Mouse (Mus musculus) monocyte, adult 5-6 weeks (primary cell): Measurements from ENCODE around the gene 6030468B19Rik. TPM values are rescaled to one million over a fixed set of nuclear protein-coding genes. Genes with fewer than 3 reads are reported as not detected.
A peak's percentile ranks its signal among the peaks of the same experiment; 100 is the strongest.
"Not testable (repeated sequence)": the region's sequence is repeated elsewhere in the genome, so short reads cannot be mapped to it uniquely, and the experiment has no call there.

Experiments
- ATAC-seq: fragments of 153-309, 156-312 bp; replicated peaks from 2 replicates; pipeline ENCODE4 v1.8.0; 2017; ENCODE audit warnings: mild to moderate bottlenecking; ENCODE audit not compliant: low TSS enrichment, insufficient number of reproducible peaks, severe bottlenecking, poor library complexity, low FRiP score
- total RNA-seq: library from RNA; stranded (forward); fragments of 200-1000, 200-491, 200-594 nt; gene quantifications from 3 replicates; pipeline ENCODE4 v1.2.3, GENCODE M21; 2017

The 6030468B19Rik gene
- total RNA-seq, 1 experiment from 2014 or later, result not detected

DNA sequence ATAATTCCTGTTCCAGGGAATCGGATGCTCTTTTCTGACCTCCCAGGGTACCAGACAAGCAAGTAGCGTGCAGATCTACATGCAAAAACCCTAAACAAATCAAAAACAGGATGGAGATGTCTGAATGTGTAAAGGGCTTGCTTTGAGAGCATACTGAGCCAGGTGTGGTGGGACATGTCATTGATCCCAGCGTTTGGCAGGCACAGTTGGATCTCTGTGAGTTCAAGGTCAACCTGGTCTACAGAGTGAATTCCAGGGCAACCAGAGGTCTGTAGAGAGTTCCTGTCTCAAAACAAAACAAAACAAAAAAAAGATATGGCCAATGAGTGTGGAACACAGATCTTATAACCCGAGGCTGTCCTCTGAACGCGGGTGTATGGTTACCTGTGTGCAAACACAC, 26.0 kb downstream of the 6030468B19Rik start:
- ATAC-seq, result no peak

DNA sequence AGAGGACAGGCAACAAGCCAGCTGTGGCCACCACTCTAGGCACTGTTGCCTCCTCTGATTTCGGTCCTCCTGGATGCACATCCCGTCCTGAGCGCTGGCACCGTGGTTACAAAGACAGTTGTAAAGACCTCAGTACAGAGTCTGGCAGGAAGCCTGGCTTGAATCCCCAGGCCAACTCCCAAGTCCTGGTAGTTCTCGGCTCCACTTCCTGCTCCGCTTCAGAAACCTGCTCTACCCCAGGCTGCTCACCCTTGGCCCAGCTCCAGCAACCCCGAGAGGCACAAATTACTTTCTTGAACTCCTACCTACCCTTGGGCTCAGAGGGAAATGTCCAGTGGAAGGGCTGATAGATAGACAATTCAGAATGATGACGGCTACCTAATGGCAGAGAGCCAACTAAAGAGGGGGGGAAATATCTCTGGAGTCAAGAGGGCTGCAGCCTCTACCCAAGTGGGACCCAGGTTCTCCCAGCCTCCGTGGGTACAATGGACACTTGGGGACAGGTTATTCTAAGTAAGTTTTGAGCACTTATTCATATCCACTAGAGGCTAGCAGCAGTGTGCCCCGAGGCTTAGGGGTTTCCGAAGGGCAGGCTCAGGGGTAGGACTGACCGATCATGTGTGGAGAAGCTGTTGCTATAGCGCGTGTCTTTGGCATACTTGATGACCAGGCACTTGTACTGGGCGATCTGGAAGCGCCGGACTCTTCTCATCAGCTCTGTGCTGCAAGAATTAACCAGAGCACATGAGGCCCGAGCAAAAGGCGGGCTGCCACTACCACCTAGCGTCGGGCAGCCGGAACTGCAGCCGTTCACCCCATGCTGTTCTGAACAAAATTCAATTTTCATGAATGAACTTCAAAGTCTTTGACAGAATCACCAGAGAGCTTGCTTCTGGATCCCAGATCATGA, 26.9 kb downstream of the 6030468B19Rik start:
- ATAC-seq, result peak; percentile 68

DNA sequence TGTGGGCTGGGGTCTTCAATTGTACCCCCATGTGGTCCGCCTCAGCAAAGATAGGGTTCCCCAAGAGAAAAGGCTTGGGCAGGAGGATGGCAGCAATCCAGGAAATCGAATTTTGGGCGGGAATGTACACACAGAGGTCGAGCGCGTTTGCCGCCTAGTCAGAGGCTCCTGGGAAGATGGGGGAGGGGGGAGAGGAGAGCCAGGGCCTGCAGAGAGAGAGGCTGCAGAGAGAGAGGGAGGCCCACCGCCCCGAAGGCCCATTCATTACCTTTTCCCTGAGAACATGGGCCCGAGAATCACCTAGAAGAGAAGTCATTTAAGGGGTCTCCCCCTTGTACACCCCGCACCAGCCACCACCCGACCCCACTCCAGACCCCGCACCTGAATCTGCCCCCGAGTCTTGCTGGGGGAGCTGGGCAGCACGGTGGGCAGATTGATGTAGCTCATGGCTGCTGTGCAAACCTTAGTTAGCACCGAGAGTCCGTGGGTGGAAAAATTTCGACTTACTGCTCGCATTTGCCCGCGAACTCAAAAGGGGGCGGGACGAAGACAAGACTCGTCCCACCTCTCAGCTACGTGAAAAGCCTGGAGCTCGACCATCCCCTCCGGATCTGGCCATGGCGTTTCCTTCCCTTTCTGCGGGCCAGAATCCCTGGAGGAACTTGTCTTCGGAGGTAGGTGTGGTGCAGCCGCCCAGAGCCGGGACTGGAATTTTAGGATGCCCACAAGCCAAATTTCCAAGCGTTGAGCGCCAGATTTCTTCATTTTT, 28.1 kb downstream of the 6030468B19Rik start, which contains the start of the genes Afmid and Tk1:
Gene Afmid (plus strand): TSS at position 592 of the 769 bp plus-strand sequence.
Gene Tk1 (minus strand): TSS at position 760 of the 769 bp plus-strand sequence.
- ATAC-seq, result no peak

DNA sequence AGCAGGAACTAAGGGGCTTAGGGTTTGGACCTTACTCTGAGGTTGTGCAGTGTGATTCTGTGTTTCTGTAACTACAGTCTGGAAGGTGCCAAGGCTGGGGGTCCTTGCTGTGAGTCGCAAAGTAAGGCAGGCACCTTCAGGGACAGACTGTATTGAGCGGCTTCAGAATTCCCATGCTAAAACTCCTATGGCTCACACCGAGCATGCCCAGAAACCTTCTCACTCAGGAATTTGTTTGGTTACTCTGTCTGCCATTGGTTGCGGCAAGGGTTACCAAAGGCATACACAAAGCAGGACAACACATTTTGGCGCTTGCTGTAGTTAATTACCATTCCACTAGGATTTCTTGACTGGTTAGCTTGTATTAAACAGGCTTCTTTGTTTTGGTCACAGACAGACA, 28.7 kb downstream of the 6030468B19Rik start:
- no peak for ATAC-seq

DNA sequence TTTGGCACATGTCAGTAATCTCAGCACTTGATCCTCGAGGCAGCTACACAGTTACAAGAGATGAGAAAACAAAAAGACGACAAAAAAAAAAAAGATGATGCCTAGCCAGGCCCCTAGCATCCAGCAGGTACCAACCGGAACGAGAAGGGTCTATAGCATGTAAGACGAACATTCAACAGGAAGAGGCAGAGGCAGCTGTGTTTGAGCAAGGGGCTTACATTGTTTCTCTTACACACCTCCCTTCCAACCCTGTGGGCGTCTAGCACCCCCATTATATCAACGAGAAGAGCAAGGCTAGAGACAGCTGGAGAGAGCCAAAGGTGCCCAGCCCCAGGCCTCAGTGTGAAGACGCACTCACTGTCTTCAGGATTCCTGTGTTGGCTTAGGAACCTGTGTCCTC, 29.5 kb downstream of the 6030468B19Rik start:
- no peak for ATAC-seq

DNA sequence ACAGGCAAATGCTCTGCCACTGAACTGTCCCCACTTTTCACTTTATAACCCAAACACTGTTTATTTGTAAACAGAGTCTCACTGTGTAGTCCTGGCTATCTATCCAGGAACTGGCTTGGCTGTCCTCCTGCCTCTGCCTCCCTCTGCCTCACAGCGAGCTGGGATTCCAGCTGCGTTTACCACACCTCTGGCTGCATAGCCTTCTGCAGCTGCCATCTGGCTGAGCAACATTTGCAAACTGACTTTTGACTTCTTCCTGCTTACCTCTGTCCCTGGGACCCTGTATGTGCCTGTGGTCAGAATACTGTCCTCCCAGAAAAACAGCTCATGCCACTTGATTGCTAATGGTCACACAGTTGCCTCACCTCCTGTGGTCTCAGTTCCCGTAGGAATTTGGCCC, 29.9 kb downstream of the 6030468B19Rik start:
- ATAC-seq, result no peak

DNA sequence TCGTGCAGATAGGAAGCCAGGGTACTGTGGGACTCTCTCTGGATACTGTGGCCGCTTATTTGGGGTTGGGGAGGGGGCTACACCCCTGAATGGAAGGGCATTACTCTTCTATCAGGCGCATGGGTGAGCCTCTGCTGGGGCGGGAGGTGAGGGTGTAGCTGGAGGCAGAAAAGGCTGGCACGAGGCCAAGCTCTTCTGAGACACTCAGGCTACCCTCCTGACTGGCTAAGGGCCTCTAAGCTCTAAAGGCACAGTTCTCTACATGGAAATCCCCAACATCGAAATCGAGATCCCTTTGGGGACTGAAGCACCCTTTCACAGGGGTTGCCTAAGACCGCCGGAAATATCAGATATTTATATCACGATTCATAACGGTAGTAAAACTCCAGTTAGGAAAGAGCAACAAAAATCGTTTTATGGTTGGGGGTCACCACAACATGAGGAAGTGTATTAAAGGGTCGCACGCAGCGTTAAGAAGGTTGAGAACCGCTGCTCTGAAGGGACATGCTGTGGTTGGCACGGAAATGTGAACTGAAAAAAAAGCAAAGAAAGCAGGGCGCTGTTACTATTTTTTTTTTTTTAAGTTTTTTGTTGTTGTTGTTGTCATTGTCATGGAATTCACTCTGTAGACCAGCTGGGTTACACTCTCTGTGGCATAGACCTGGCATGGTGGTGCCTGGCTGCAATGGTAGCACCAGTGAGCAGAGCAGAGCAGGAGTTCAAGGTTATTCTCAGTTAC, 30.9 kb downstream of the 6030468B19Rik start:
- no peak; the same call in 1 of the 2 replicates for ATAC-seq

DNA sequence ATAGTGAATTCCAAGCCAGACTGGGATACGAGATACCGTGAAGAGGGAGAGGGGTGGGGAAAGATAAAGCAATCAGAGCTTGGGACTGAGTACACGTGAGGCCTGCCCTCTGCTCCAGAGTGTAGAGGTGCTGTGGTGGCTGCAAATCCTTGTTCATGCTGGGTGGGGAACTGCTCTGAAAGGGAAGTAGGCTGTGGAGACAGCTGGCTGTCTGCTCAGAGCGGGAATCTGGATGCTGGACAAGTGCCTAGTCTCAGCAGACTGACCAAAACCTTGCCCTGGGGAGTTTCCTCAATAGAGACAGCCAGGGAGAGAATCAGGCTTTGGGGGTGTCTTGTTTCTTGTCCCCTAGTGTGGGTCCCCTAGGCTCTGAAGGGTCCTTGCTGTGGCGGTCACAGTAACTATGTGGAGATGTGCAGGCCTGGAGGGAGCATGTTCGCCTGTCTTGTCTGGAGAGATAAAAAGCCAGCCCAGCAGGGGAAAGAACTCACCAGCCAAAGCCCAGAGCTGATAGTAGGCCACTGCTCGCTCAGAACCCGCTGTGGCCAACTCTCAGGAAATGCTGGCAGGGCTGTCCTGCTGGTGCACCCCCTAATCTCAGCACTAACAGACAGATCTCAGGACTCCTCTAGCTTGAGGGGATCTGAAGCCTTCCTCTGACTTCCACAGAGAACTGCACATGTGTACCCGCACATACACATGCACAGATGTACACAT, 31.6 kb downstream of the 6030468B19Rik start:
- no peak; the same call in 1 of the 2 replicates for ATAC-seq

DNA sequence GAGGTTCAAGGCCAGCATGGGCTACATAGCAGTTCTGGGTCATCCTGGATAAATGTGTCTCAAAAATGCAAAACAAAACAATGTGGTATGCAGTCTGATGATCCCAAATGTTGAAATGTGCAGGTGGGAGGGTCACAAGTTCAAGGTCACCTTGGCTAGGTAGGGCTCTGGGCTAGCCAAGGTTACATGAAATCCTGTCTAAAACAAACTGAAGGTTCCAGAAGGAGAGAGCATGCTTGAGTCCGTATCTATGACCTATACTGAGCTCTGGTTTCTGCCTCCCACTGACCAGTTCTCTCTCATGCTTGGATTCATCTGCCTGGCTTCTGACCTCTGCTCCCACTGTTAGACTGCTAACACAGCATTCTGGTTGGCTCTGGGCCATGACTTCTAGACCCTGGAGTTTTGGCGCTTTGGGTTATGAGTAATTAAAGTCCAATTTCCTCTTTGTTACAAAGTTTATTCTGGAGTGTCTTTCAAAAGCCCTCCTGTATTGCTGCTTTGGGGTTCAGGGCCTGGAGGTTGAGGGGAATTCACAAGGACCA, 32.3 kb downstream of the 6030468B19Rik start:
- ATAC-seq, result no peak

DNA sequence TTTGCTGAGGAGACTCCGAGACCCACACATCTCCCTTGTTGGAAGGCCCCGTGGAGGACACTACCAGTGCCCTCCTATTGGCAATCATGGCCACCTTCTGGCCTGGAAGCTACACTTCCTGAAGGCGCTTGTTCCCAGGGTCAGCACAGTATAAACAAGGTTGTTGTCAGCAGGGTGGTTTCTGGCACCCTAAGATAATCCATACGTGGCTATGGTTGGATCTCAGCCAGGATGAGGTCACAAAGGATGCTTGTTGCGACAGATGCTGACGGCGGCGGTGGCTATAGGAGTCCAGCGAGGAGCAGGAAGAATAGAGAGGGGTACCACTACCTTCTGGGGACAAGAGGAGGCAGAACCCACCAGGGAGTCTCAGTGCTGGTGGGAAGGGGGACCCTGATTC, 32.9 kb downstream of the 6030468B19Rik start:
- ATAC-seq, result no peak

DNA sequence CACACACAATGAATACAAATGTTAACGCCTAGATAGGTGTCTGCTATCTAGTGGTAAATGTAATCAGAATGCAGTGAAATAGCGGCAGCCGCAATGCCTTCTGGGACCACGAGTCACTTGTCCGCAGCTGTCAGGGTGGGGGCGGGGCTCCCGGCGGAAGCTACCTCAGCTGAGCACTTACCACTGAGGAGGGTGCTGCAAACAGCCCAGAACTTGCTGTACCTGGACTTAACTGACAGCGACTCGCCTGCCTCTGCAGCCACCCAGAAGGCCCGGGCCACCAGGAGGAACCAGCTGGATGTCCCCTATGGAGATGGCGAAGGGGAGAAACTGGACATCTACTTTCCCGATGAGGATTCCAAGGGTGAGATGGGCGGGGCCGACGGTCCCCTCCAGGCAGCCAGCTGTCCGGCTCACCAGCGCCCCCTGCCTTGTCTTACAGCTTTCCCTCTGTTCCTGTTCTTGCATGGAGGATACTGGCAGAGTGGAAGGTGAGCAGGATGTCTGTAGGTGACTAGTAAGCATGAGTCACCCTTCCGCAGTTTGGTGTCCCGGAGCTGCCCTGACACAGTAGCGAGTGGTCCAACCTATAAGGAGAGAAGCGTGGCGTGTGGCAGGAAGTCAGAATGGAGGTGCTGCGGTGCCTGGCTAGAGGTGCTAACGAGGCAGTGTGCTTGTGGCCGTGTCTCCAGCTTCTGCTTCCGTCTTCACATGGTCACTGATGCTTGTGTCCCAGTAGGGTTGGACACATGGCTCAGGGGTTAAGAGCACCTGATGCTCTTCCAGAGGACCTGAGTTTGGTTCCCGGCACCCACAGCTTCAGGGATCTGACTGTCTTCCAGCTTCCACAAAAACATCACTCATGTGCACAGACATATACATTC, 34.9 kb downstream of the 6030468B19Rik start:
- ATAC-seq, result peak; percentile 69

DNA sequence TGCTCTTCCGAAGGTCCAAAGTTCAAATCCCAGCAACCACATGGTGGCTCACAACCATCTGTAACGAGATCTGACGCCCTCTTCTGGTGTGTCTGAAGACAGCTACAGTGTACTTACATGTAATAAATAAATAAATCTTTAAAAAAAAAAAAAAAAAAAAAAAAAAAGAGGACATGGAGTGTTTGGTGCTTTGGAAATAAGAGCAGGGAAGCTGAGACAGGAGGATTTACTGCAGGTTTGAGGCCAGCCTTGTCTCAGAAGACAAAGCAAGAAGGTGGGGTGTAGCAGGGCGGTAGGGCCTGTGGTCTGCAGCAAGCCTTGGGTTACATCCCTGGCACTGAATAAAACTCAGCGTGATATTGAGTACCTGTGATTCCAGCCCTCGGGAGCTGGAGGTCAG, 36.0 kb downstream of the 6030468B19Rik start:
- not testable (repeated sequence) for ATAC-seq

DNA sequence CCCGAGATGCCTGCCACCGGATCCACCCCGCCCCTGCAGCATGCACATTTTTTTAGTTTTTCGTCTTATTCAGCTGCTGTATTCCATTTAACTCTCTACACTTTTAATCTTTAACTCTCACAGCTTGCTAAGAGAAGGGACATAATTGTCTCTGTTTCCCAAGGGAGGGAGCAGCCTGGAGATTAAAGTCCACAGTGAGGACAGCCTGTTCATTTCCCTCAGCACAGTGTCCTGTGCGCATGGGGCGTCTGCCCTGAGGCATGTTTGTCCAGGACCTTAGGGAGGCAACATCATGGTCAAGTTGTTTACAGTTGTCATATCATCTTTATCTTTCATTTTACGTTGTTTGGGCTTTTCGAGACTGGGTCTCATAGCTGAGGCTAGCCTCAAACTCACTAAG, 36.6 kb downstream of the 6030468B19Rik start:
- no peak for ATAC-seq

DNA sequence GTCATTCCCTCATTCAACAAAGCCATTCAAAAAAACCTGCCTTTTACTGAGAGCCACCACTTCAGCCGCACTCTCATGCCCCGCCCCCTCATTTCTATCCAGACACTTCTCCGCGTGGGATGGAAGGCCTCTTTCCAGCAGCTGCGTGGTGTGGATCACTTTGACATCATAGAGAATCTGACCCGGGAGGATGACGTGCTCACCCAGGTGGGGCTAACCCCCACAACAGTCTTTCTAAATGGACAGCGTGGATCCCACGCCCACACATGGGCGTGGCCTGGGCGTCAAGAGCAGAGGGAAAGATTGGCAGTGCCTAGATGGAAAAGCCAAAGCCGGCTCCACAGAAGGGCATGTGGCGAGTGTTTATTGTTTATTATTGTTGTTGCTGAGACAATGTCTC, 38.8 kb downstream of the 6030468B19Rik start:
- no peak for ATAC-seq

DNA sequence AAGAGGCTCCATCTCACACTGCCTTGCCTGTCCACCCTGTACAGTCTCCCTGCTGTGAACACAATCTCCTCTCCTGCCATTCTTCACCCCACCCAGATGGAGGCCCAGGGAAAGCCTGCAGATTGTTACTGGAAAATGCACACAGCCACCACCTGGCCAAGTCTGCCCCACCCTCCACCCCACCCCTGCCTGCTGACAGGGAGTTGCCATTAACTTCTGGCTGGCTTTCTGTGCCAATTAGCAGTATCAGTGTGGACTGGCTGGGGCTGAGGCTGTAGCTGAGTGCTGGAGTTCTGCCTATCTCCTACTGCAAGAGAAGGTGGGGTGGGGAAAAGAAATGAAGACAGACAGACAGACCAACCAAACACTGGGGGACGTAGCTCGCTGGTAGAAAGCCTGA, 41.1 kb downstream of the 6030468B19Rik start:
- no peak for ATAC-seq

DNA sequence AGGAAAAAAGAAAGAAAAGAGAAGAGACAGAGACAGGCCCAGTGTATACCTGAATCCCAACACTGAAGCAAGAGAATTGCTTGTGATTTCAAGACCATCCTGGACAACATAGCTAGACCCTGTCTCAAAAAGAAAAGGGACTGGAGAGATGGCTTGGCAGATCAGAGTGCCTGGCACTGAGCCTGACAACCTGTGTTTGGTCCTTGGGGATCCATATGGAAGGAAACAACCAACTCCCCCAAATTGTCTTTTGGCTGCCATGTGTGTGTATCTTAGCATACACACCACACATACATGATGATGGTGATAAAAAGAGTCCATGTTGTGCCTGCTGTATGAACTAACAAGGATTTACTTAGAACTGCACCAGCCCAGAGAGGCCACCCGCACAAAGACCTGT, 41.6 kb downstream of the 6030468B19Rik start:
- no peak for ATAC-seq

DNA sequence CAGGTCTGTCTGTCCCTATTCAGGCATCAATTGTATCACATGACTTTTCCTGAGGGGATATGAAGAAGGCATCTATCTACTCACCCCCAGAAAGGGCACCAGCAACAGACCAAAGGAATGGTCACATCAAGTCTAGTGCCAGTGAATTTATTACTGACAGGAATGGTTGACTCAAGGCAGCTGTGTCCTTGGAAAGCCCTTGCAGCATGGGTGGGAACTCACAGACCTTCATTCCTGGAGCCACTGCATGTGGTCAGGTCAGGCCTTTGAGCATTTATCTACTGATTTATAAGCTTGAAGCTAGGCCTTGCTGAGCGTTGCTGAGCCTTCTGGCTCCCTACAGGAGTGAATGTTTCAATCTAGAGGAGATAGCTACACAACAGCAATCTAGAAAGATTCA, 43.5 kb downstream of the 6030468B19Rik start:
- no peak for ATAC-seq
